In genomic region chr10:55416769-55417168, GRCm38 (mm10) we compare ENCODE assay signal across 27 mouse cellular contexts.
DNase-seq lines count a peak whose midpoint lies in the region; ATAC-seq and TF ChIP-seq lines count a peak whose summit lies in the region.
"Had no signal": no experiment of that assay in that cellular context is flagged by ENCODE, and none has a peak within 500 bp of the region (broad histone marks: within the 10 kb centered on the region; RNA-seq: fewer than 3 reads in every experiment).

No protein-coding gene starts in this region.

- no peak overlapping the region for H3K4me2 ChIP-seq in forebrain, embryonic 14.5 days (ENCODE audit: low read length)
- no peak overlapping the region for H3K4me2 ChIP-seq in forebrain, embryonic 11.5 days (ENCODE audit: low read depth, low read length, severe bottlenecking)
- no peak overlapping the region for H3K4me2 ChIP-seq in limb, embryonic 14.5 days (replicated peaks; ENCODE audit: low read depth, low read length, severe bottlenecking)
- H3K4me2 ChIP-seq: embryonic facial prominence, embryonic 13.5 days; hindbrain, embryonic 14.5 days; intestine, embryonic 15.5 days; limb, embryonic 12.5 days; liver, embryonic 12.5 days; midbrain, embryonic 12.5 days; neural tube, embryonic 13.5 days had no signal

- DNase-seq in forebrain, embryonic 14.5 days (ENCODE audit: low spot score) = peak; percentile 3
- no peak for DNase-seq in forebrain, embryonic 11.5 days (ENCODE audit: low spot score)
- DNase-seq in limb, embryonic 14.5 days (ENCODE audit: low spot score) = peak; percentile 54
- no peak for DNase-seq in limb, embryonic 10.5 days (ENCODE audit: low spot score)
- peak; percentile 27 for DNase-seq in brain, embryonic 14.5 days (ENCODE audit: low read depth)
- DNase-seq in kidney, adult 2 months = no peak
- DNase-seq in right cerebral cortex, postnatal 14 days = no peak
- DNase-seq: adrenal gland, adult 2 months; cerebellum, adult 18-20 months; gastrocnemius, postnatal 25 days; heart, postnatal 36 days; kidney, adult 9 months; kidney, postnatal 14 days; layer of hippocampus, postnatal 36 days; lung, adult 2 months; lung, postnatal 14 days; retina, postnatal 1 day; thymus, postnatal 25 days had no signal

- no peak for TF ChIP-seq CTCF in brain, embryonic 14.5 days (IDR thresholded peaks at IDR 0.05; ENCODE audit: borderline replicate concordance, extremely low read depth, insufficient read depth, insufficient read length)
- TF ChIP-seq CTCF in kidney, adult 2 months (conservative IDR thresholded peaks at IDR 0.05; ENCODE audit: insufficient read depth, insufficient read length, low read depth, low read length) = no peak

- no peak for ATAC-seq in forebrain, embryonic 14.5 days
- no peak for ATAC-seq in forebrain, embryonic 11.5 days (replicated peaks; ENCODE audit: low FRiP score)
- ATAC-seq in limb, embryonic 14.5 days (ENCODE audit: low FRiP score, low read depth) = no peak
- ATAC-seq: intestine, embryonic 15.5 days; liver, embryonic 12.5 days; Patski had no signal

- no peak for TF ChIP-seq POLR2A in limb, embryonic 14.5 days (IDR thresholded peaks at IDR 0.05; ENCODE audit: borderline replicate concordance, extremely low read depth, insufficient read depth, insufficient read length)
- no peak for TF ChIP-seq POLR2A in brain, embryonic 14.5 days (IDR thresholded peaks at IDR 0.05; ENCODE audit: borderline replicate concordance, extremely low read depth, insufficient read depth, insufficient read length, poor library complexity, severe bottlenecking)
- no peak for TF ChIP-seq POLR2A in kidney, adult 2 months (IDR thresholded peaks at IDR 0.05; ENCODE audit: low read depth, low read length)

- H3K9ac ChIP-seq in forebrain, embryonic 14.5 days (ENCODE audit: low read length) = no peak overlapping the region
- H3K9ac ChIP-seq in forebrain, embryonic 11.5 days (ENCODE audit: low read length) = no peak overlapping the region
- no peak overlapping the region for H3K9ac ChIP-seq in limb, embryonic 14.5 days (ENCODE audit: low read depth, low read length, severe bottlenecking)
- H3K9ac ChIP-seq: embryonic facial prominence, embryonic 13.5 days; hindbrain, embryonic 14.5 days; intestine, embryonic 15.5 days; limb, embryonic 12.5 days; liver, embryonic 12.5 days; midbrain, embryonic 12.5 days; neural tube, embryonic 13.5 days had no signal

- no peak overlapping the region for H3K27ac ChIP-seq in forebrain, embryonic 14.5 days (ENCODE audit: low read depth, low read length)
- H3K27ac ChIP-seq in forebrain, embryonic 11.5 days (ENCODE audit: low read depth, low read length) = no peak overlapping the region
- no peak overlapping the region for H3K27ac ChIP-seq in limb, embryonic 14.5 days (replicated peaks; ENCODE audit: low read depth, low read length)
- no peak overlapping the region for H3K27ac ChIP-seq in limb, embryonic 10.5 days
- H3K27ac ChIP-seq in kidney, adult 2 months (ENCODE audit: insufficient read depth, low read depth, low read length) = no peak overlapping the region
- H3K27ac ChIP-seq: embryonic facial prominence, embryonic 13.5 days; hindbrain, embryonic 14.5 days; intestine, embryonic 15.5 days; layer of hippocampus, adult 2 months; limb, embryonic 12.5 days; liver, embryonic 12.5 days; midbrain, embryonic 12.5 days; neural tube, embryonic 13.5 days had no signal

- H3K27me3 ChIP-seq in forebrain, embryonic 14.5 days (replicated peaks; ENCODE audit: control insufficient read depth, insufficient read depth, low read length) = no peaks in the 10 kb centered on the region
- H3K27me3 ChIP-seq in forebrain, embryonic 11.5 days (ENCODE audit: control insufficient read depth, insufficient read depth, low read length) = no peaks in the 10 kb centered on the region
- H3K27me3 ChIP-seq in limb, embryonic 14.5 days (ENCODE audit: control insufficient read depth, insufficient read depth, low read length) = no peaks in the 10 kb centered on the region
- no peaks in the 10 kb centered on the region for H3K27me3 ChIP-seq in limb, embryonic 10.5 days (ENCODE audit: low read depth, poor library complexity, severe bottlenecking)
- no peaks in the 10 kb centered on the region for H3K27me3 ChIP-seq in kidney, adult 2 months (replicated peaks; ENCODE audit: control insufficient read depth, insufficient read depth, low read length)
- H3K27me3 ChIP-seq: embryonic facial prominence, embryonic 13.5 days; intestine, embryonic 15.5 days; limb, embryonic 12.5 days; liver, embryonic 12.5 days; midbrain, embryonic 12.5 days; neural tube, embryonic 13.5 days; Patski had no signal

- H3K9me3 ChIP-seq in forebrain, embryonic 14.5 days (replicated peaks; ENCODE audit: control insufficient read depth, low read length) = no peaks in the 10 kb centered on the region
- H3K9me3 ChIP-seq in forebrain, embryonic 11.5 days (ENCODE audit: control insufficient read depth, low read length) = no peaks in the 10 kb centered on the region
- H3K9me3 ChIP-seq in limb, embryonic 14.5 days (ENCODE audit: control insufficient read depth, low read length) = no peaks in the 10 kb centered on the region
- no peaks in the 10 kb centered on the region for H3K9me3 ChIP-seq in limb, embryonic 10.5 days (replicated peaks)
- H3K9me3 ChIP-seq: embryonic facial prominence, embryonic 13.5 days; intestine, embryonic 15.5 days; limb, embryonic 12.5 days; liver, embryonic 12.5 days; midbrain, embryonic 12.5 days; neural tube, embryonic 13.5 days had no signal

- no peaks in the 10 kb centered on the region for H3K36me3 ChIP-seq in forebrain, embryonic 14.5 days (ENCODE audit: control insufficient read depth, insufficient read depth, low read length)
- no peaks in the 10 kb centered on the region for H3K36me3 ChIP-seq in forebrain, embryonic 11.5 days (ENCODE audit: control insufficient read depth, insufficient read depth, low read length)
- H3K36me3 ChIP-seq in limb, embryonic 14.5 days (ENCODE audit: control insufficient read depth, insufficient read depth, low read length) = no peaks in the 10 kb centered on the region
- no peaks in the 10 kb centered on the region for H3K36me3 ChIP-seq in limb, embryonic 10.5 days
- no peaks in the 10 kb centered on the region for H3K36me3 ChIP-seq in kidney, adult 2 months (ENCODE audit: control insufficient read depth, insufficient read depth, low read length)
- H3K36me3 ChIP-seq: embryonic facial prominence, embryonic 13.5 days; intestine, embryonic 15.5 days; limb, embryonic 12.5 days; liver, embryonic 12.5 days; midbrain, embryonic 12.5 days; neural tube, embryonic 13.5 days had no signal

- H3K4me3 ChIP-seq in forebrain, embryonic 14.5 days (ENCODE audit: low read depth, low read length) = no peak overlapping the region
- H3K4me3 ChIP-seq in forebrain, embryonic 11.5 days (ENCODE audit: low read depth, low read length) = no peak overlapping the region
- H3K4me3 ChIP-seq in limb, embryonic 14.5 days (replicated peaks; ENCODE audit: low read length) = no peak overlapping the region
- no peak overlapping the region for H3K4me3 ChIP-seq in limb, embryonic 10.5 days
- no peak overlapping the region for H3K4me3 ChIP-seq in kidney, adult 2 months (ENCODE audit: insufficient read depth, low read depth, low read length)
- H3K4me3 ChIP-seq: embryonic facial prominence, embryonic 13.5 days; intestine, embryonic 15.5 days; layer of hippocampus, adult 2 months; limb, embryonic 12.5 days; liver, embryonic 12.5 days; midbrain, embryonic 12.5 days; neural tube, embryonic 13.5 days had no signal

- H3K4me1 ChIP-seq in forebrain, embryonic 14.5 days (ENCODE audit: control insufficient read depth, insufficient read depth, low read length) = no peaks in the 10 kb centered on the region
- H3K4me1 ChIP-seq in forebrain, embryonic 11.5 days (replicated peaks; ENCODE audit: control insufficient read depth, insufficient read depth, low read length) = no peaks in the 10 kb centered on the region
- H3K4me1 ChIP-seq in limb, embryonic 14.5 days (ENCODE audit: control insufficient read depth, insufficient read depth, low read length) = no peaks in the 10 kb centered on the region
- no peaks in the 10 kb centered on the region for H3K4me1 ChIP-seq in limb, embryonic 10.5 days
- no peaks in the 10 kb centered on the region; the same call in 1 of the 2 replicates for H3K4me1 ChIP-seq in kidney, adult 2 months (ENCODE audit: control insufficient read depth, insufficient read depth, low read length)
- H3K4me1 ChIP-seq: embryonic facial prominence, embryonic 13.5 days; intestine, embryonic 15.5 days; limb, embryonic 12.5 days; liver, embryonic 12.5 days; midbrain, embryonic 12.5 days; neural tube, embryonic 13.5 days had no signal

Comparison
In these comparisons a context has a peak if more than half of its experiments do, and no peak if none do; other contexts are left out.
1. DNase-seq: peak in forebrain, embryonic 14.5 days (single experiment), limb, embryonic 14.5 days (single experiment) and brain, embryonic 14.5 days (single experiment); none in forebrain, embryonic 11.5 days (single experiment), limb, embryonic 10.5 days (single experiment), kidney, adult 2 months (single experiment) and right cerebral cortex, postnatal 14 days (single experiment).